Mouse (Mus musculus) MEL (cell line): Measurements from ENCODE around the gene Prkcd. TPM values are rescaled to one million over a fixed set of nuclear protein-coding genes. Genes with fewer than 3 reads are reported as not detected.

Experiments used
- polyA plus RNA-seq, 2 experiments: library from polyadenylated mRNA; stranded (reverse) in 1 of 2; unstranded in 1 of 2; fragments of >175 nt in 1 of 2; fragments of >200 nt in 1 of 2; gene quantifications; 2 replicates each; pipeline versions ENCODE4 v1.2.1 to v1.2.4; 2012; ENCODE audit warnings: low replicate concordance in 2 of 2, low read depth in 1 of 2; ENCODE audit not compliant: insufficient read length in 2 of 2, insufficient read depth in 1 of 2, missing spikeins in 1 of 2
- total RNA-seq: library from RNA; depleted of rRNA; stranded (reverse); fragments of 300-350 nt; gene quantifications from 2 replicates; pipeline ENCODE4 v1.2.3, GENCODE M21; 2012; rRNA removed

Gene Prkcd
- total and polyA plus RNA-seq, 3 experiments = 33.9 to 72.7 TPM; not detected in 1

Other genes starting within 250 kb of the Prkcd start
- 17.6 and 21.4 TPM in 2 replicates for gene Dcp1a, start 146.7 kb downstream of the Prkcd start, total RNA-seq
- gene Dcp1a, start 146.7 kb downstream of the Prkcd start, polyA plus RNA-seq = 10 to 100 TPM in 1 of 2 experiments, not detected in 1; 31.4 TPM
- not detected in 2 replicates for gene Cacna1d, start 134.8 kb downstream of the Prkcd start, total RNA-seq
- gene Cacna1d, start 134.8 kb downstream of the Prkcd start, polyA plus RNA-seq = not detected
- 636 and 640 TPM in 2 replicates for gene Tkt, start 77.9 kb downstream of the Prkcd start, total RNA-seq
- gene Tkt, start 77.9 kb downstream of the Prkcd start, polyA plus RNA-seq = 1,000 to 10,000 TPM in 1 of 2 experiments, 100 to 1,000 TPM in 1; 115 to 1,273 TPM
- gene Rft1, start 28.1 kb upstream of the Prkcd start, total RNA-seq = 8.0 and 9.1 TPM in 2 replicates
- 10 to 100 TPM in 1 of 2 experiments, not detected in 1; 11.3 TPM for gene Rft1, start 28.1 kb upstream of the Prkcd start, polyA plus RNA-seq
- 9.4 and 12.4 TPM in 2 replicates for gene Sfmbt1, start 88.6 kb upstream of the Prkcd start, total RNA-seq
- 10 to 100 TPM; 13.7 to 33.0 TPM for gene Sfmbt1, start 88.6 kb upstream of the Prkcd start, polyA plus RNA-seq
- gene Tmem110, start 199.4 kb upstream of the Prkcd start, total RNA-seq = 9.3 and 11.6 TPM in 2 replicates
- gene Tmem110, start 199.4 kb upstream of the Prkcd start, polyA plus RNA-seq = 10 to 100 TPM in 1 of 2 experiments, not detected in 1; 21.0 TPM